Mouse (Mus musculus) MEL (cell line): ENCODE data around the gene Map7d3.

Source experiments
- BHLHE40 ChIP-seq: IDR thresholded peaks from 2 replicates; pipeline ENCODE4 v1.6.1; 2012; ENCODE audit warnings: low read depth, mild to moderate bottlenecking, inconsistent platforms, low read length, improper control_type of control experiment, borderline replicate concordance
- CHD1 ChIP-seq: IDR thresholded peaks from 2 replicates; pipeline ENCODE4 v1.6.1; 2012; ENCODE audit warnings: low read depth, mild to moderate bottlenecking, inconsistent platforms, low read length, improper control_type of control experiment
- E2F4 ChIP-seq: IDR thresholded peaks from 2 replicates; pipeline ENCODE4 v1.6.1; 2011; ENCODE audit warnings: low read depth, low read length, improper control_type of control experiment, borderline replicate concordance
- POLR2A ChIP-seq, 2 experiments: IDR thresholded peaks; 2 replicates each; pipeline ENCODE4 v1.6.1; 2011 to 2012; ENCODE audit warnings: low read length in 2 of 2, mild to moderate bottlenecking in 2 of 2, control low read depth in 1 of 2, improper control_type of control experiment in 1 of 2, low read depth in 1 of 2, moderate library complexity in 1 of 2; ENCODE audit not compliant: control insufficient read depth in 1 of 2, insufficient read depth in 1 of 2, poor library complexity in 1 of 2
- POLR2AphosphoS5 ChIP-seq: IDR thresholded peaks from 2 replicates; pipeline ENCODE4 v1.6.1; 2012; ENCODE audit warnings: low read depth, borderline replicate concordance, mild to moderate bottlenecking, inconsistent platforms, low read length, moderate library complexity, mixed read lengths

DNA sequence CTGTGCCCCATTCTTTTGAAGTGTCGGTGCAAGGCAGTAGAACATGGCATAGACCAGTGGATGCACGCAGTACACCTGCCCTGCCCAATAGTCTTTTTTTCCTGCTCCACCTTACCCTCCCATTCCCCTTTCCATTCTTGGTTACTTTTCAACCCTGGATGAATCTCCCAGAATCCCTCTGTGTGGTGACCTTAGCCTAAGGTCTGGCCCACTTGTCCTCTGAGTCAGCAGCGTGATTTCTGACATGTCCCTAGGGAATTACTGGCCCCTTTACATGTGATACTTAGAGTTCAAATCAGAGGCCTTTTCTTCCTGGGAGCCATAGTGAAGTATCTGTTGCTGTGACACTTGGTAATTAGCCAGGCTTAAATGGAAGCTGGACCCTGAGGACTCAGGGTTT lies 34.6 kb downstream of the Map7d3 start:
- TF ChIP-seq BHLHE40 (no peak), CHD1 (no peak), POLR2A (IDR thresholded peaks at IDR 0.05; ENCODE audit: control insufficient read depth in 1 of 2, insufficient read depth in 1 of 2, low read depth in 1 of 2, low read length in 2 of 2, poor library complexity in 1 of 2) (no peak), POLR2AphosphoS5 (no peak), E2F4 (no peak)
